Comparison of ENCODE assay signal across 11 mouse cellular contexts in the genomic region with DNA sequence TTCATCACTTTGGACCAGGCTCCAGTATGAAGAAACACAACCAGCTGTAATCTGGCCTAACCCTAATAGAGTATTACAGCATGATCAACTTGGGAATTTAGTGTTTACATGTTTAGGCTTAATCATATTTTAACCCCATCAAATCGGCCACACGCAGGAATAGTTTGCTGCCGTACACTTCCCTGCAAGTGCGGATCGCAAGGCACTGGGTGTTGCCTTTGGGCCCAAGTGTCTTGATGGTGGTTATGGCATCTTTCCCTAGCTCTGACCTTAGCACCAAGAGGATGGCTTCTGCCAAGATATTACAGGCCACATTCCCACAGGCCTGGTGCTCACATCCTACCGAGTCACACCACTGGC.
DNase-seq lines count a peak whose midpoint lies in the region; ATAC-seq lines count a peak whose summit lies in the region.
"Had no signal": no experiment of that assay in that cellular context is flagged by ENCODE, and none has a peak within 500 bp of the region (broad histone marks: within the 10 kb centered on the region; RNA-seq: fewer than 3 reads in every experiment).

No protein-coding gene starts in this region.

- no peaks in the 10 kb centered on the region for H3K36me3 ChIP-seq in intestine, embryonic 15.5 days
- no peaks in the 10 kb centered on the region for H3K36me3 ChIP-seq in intestine, embryonic 16.5 days (ENCODE audit: control insufficient read depth, insufficient read depth, low read length)
- H3K36me3 ChIP-seq in embryonic facial prominence, embryonic 13.5 days: no peaks in the 10 kb centered on the region
- H3K36me3 ChIP-seq in midbrain, embryonic 11.5 days (ENCODE audit: control insufficient read depth, insufficient read depth, low read length): no peaks in the 10 kb centered on the region
- H3K36me3 ChIP-seq: liver, embryonic 12.5 days had no signal

- 0 out of 2 replicates have a peak overlapping the region, but pooled peaks have one; percentile 7 for H3K4me2 ChIP-seq in intestine, embryonic 15.5 days (replicated peaks)
- no peak overlapping the region for H3K4me2 ChIP-seq in intestine, embryonic 16.5 days (ENCODE audit: low read depth, low read length)
- H3K4me2 ChIP-seq in embryonic facial prominence, embryonic 13.5 days: no peak overlapping the region
- no peak overlapping the region for H3K4me2 ChIP-seq in midbrain, embryonic 11.5 days
- H3K4me2 ChIP-seq: liver, embryonic 12.5 days had no signal

- no peak overlapping the region for H3K9ac ChIP-seq in intestine, embryonic 15.5 days
- no peak overlapping the region for H3K9ac ChIP-seq in intestine, embryonic 16.5 days (ENCODE audit: low read depth, low read length)
- H3K9ac ChIP-seq in embryonic facial prominence, embryonic 13.5 days: no peak overlapping the region
- H3K9ac ChIP-seq in midbrain, embryonic 11.5 days (ENCODE audit: low read length): no peak overlapping the region
- H3K9ac ChIP-seq: liver, embryonic 12.5 days had no signal

- H3K27ac ChIP-seq in intestine, embryonic 15.5 days: no peak overlapping the region
- no peak overlapping the region for H3K27ac ChIP-seq in intestine, embryonic 16.5 days (ENCODE audit: low read length)
- H3K27ac ChIP-seq in embryonic facial prominence, embryonic 13.5 days: peak overlapping the region; percentile 79
- H3K27ac ChIP-seq in midbrain, embryonic 11.5 days (ENCODE audit: low read depth, low read length): no peak overlapping the region
- H3K27ac ChIP-seq: liver, embryonic 12.5 days had no signal

- no peaks in the 10 kb centered on the region for H3K27me3 ChIP-seq in intestine, embryonic 15.5 days (replicated peaks)
- no peaks in the 10 kb centered on the region for H3K27me3 ChIP-seq in intestine, embryonic 16.5 days (replicated peaks; ENCODE audit: control insufficient read depth, insufficient read depth, low read length)
- H3K27me3 ChIP-seq in embryonic facial prominence, embryonic 13.5 days: no peaks in the 10 kb centered on the region
- H3K27me3 ChIP-seq in midbrain, embryonic 11.5 days (ENCODE audit: control insufficient read depth, insufficient read depth, low read length): no peaks in the 10 kb centered on the region
- H3K27me3 ChIP-seq: liver, embryonic 12.5 days had no signal

- H3K4me1 ChIP-seq in intestine, embryonic 15.5 days (replicated peaks): 0 out of 2 replicates have a peak, but pooled peaks cover 4% of the 10 kb centered on the region
- H3K4me1 ChIP-seq in intestine, embryonic 16.5 days (ENCODE audit: control insufficient read depth, insufficient read depth, low read length): peaks cover 6% of the 10 kb centered on the region
- peaks cover 40% of the 10 kb centered on the region for H3K4me1 ChIP-seq in embryonic facial prominence, embryonic 13.5 days
- peaks cover 4% of the 10 kb centered on the region; the same call in 1 of the 2 replicates for H3K4me1 ChIP-seq in midbrain, embryonic 11.5 days (ENCODE audit: control insufficient read depth, insufficient read depth, low read length)
- H3K4me1 ChIP-seq: liver, embryonic 12.5 days had no signal

- DNase-seq in gastrocnemius, postnatal 14 days: peak; percentile 31
- DNase-seq in lung, postnatal 36 days: peak; percentile 10
- DNase-seq in spleen, postnatal 14 days (ENCODE audit: low spot score in 2 of 2): no peak
- no peak for DNase-seq in midbrain, embryonic 11.5 days (ENCODE audit: low spot score, missing footprints)
- DNase-seq: kidney, postnatal 36 days had no signal

- 76% methylated on average over 6 of the region's 6 CpGs for WGBS in intestine, embryonic 15.5 days
- WGBS in intestine, embryonic 16.5 days: 74% methylated on average over 6 of the region's 6 CpGs
- WGBS in embryonic facial prominence, embryonic 13.5 days: 62% methylated on average over 6 of the region's 6 CpGs
- WGBS in midbrain, embryonic 11.5 days: 93% methylated on average over 6 of the region's 6 CpGs

- H3K9me3 ChIP-seq in intestine, embryonic 15.5 days: no peaks in the 10 kb centered on the region
- H3K9me3 ChIP-seq in intestine, embryonic 16.5 days (ENCODE audit: control insufficient read depth, low read length): no peaks in the 10 kb centered on the region
- H3K9me3 ChIP-seq in embryonic facial prominence, embryonic 13.5 days: no peaks in the 10 kb centered on the region
- no peaks in the 10 kb centered on the region for H3K9me3 ChIP-seq in midbrain, embryonic 11.5 days (ENCODE audit: control insufficient read depth, low read length)
- H3K9me3 ChIP-seq: liver, embryonic 12.5 days had no signal

- no peak for ATAC-seq in intestine, embryonic 15.5 days
- no peak for ATAC-seq in intestine, embryonic 16.5 days
- no peak for ATAC-seq in embryonic facial prominence, embryonic 13.5 days (ENCODE audit: insufficient number of reproducible peaks, insufficient read depth, low FRiP score, low TSS enrichment, low read depth)
- ATAC-seq in midbrain, embryonic 11.5 days (ENCODE audit: low FRiP score): no peak
- ATAC-seq: intestine, postnatal 0 days; liver, embryonic 12.5 days had no signal

- no peak overlapping the region for H3K4me3 ChIP-seq in intestine, embryonic 15.5 days (replicated peaks)
- H3K4me3 ChIP-seq in intestine, embryonic 16.5 days (ENCODE audit: low read length): no peak overlapping the region
- no peak overlapping the region for H3K4me3 ChIP-seq in embryonic facial prominence, embryonic 13.5 days
- no peak overlapping the region for H3K4me3 ChIP-seq in midbrain, embryonic 11.5 days (ENCODE audit: low read depth, low read length)
- H3K4me3 ChIP-seq: left cerebral cortex, adult 2 months; liver, embryonic 12.5 days had no signal

- intact Hi-C loops in gastrocnemius, postnatal 14 days (cut with DNase I; ENCODE audit: low total_unique reads): no loop called here

Comparison
In these comparisons a context has a peak if more than half of its experiments do, and no peak if none do; other contexts are left out.
1. DNase-seq: peak in gastrocnemius, postnatal 14 days (single experiment) and lung, postnatal 36 days (single experiment); none in spleen, postnatal 14 days (0 of 2) and midbrain, embryonic 11.5 days (single experiment).